Comparison of ENCODE assay signal across 11 mouse cellular contexts in the genomic region with DNA sequence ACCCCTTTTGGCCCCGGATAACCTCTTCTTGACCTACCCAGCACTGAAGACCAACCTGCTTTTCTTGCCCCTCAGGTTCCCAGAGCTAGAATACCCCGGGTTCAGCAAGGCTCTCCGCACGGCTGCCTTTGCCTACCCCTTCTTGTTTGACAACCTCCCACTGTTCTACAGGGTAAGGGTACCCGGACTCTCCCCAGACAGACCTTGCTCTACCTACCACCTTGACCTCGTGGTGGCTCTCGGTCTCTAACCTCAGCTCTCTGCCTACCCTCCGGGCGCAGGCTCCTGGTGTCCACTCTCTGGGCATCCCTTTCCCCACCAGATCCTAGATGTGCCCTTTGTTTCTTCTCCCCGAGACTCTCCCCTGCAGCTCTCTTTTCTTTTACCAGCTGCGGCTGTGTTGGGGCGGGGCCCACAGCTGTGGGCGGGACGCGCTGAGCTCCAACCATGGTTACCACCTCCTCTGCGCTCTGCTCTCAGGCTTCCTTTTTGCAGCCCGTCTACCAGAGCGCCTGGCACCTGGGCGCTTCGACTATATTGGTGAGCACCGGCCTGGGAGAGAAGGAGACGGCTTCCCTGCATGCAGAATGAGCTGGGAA. TPM values are rescaled to one million over a fixed set of nuclear protein-coding genes. Genes with fewer than 3 reads are reported as not detected.
DNase-seq lines count a peak whose midpoint lies in the region; ATAC-seq lines count a peak whose summit lies in the region.
"Not testable (repeated sequence)": the region's sequence is repeated elsewhere in the genome, so short reads cannot be mapped to it uniquely, and the experiment has no call there.
"Had no signal": no experiment of that assay in that cellular context is flagged by ENCODE, and none has a peak within 500 bp of the region (broad histone marks: within the 10 kb centered on the region; RNA-seq: fewer than 3 reads in every experiment).

No protein-coding gene starts in this region.

- H3K4me1 ChIP-seq in forebrain, embryonic 11.5 days (replicated peaks; ENCODE audit: control insufficient read depth, insufficient read depth, low read length); limb, embryonic 13.5 days: not testable (repeated sequence)
- peaks cover 18% of the 10 kb centered on the region for H3K4me1 ChIP-seq in heart, embryonic 16.5 days (ENCODE audit: control insufficient read depth, insufficient read depth, low read length)
- peaks cover 24% of the 10 kb centered on the region for H3K4me1 ChIP-seq in kidney, embryonic 15.5 days

- peak; percentile 53 for DNase-seq in adrenal gland, adult 2 months
- peak; percentile 66 for DNase-seq in forebrain, embryonic 11.5 days (ENCODE audit: low spot score)
- DNase-seq in retina, embryonic 14.5 days (ENCODE audit: low spot score) = peak; percentile 41
- DNase-seq in thymus, adult 18-20 months = peak; percentile 74 to 77

- H3K27ac ChIP-seq in forebrain, embryonic 11.5 days (ENCODE audit: low read depth, low read length); heart, embryonic 16.5 days (ENCODE audit: low read length); limb, embryonic 13.5 days: not testable (repeated sequence)
- peak overlapping the region; percentile 56; the same call in 1 of the 2 replicates for H3K27ac ChIP-seq in kidney, embryonic 15.5 days

- peaks cover 14% of the 10 kb centered on the region for H3K27me3 ChIP-seq in forebrain, embryonic 11.5 days (ENCODE audit: control insufficient read depth, insufficient read depth, low read length)
- peaks cover 13% of the 10 kb centered on the region for H3K27me3 ChIP-seq in heart, embryonic 16.5 days (ENCODE audit: control insufficient read depth, insufficient read depth, low read length)
- peaks cover 20% of the 10 kb centered on the region for H3K27me3 ChIP-seq in kidney, embryonic 15.5 days
- peaks cover 26% of the 10 kb centered on the region for H3K27me3 ChIP-seq in limb, embryonic 13.5 days

- H3K9ac ChIP-seq in forebrain, embryonic 11.5 days (ENCODE audit: low read length); heart, embryonic 16.5 days (ENCODE audit: low read length); kidney, embryonic 15.5 days; limb, embryonic 13.5 days: not testable (repeated sequence)

- H3K36me3 ChIP-seq in forebrain, embryonic 11.5 days (ENCODE audit: control insufficient read depth, insufficient read depth, low read length); heart, embryonic 16.5 days (ENCODE audit: control insufficient read depth, insufficient read depth); limb, embryonic 13.5 days: not testable (repeated sequence)
- H3K36me3 ChIP-seq in kidney, embryonic 15.5 days = peaks cover 13% of the 10 kb centered on the region

- H3K9me3 ChIP-seq in forebrain, embryonic 11.5 days (ENCODE audit: control insufficient read depth, low read length); heart, embryonic 16.5 days (replicated peaks; ENCODE audit: control insufficient read depth, low read length); kidney, embryonic 15.5 days (replicated peaks); limb, embryonic 13.5 days: not testable (repeated sequence)

- H3K4me2 ChIP-seq in forebrain, embryonic 11.5 days (ENCODE audit: low read depth, low read length, severe bottlenecking) = peak overlapping the region; percentile 32
- H3K4me2 ChIP-seq in heart, embryonic 16.5 days (ENCODE audit: low read depth, low read length) = peak overlapping the region; percentile 48
- peak overlapping the region; percentile 55 for H3K4me2 ChIP-seq in kidney, embryonic 15.5 days
- H3K4me2 ChIP-seq in limb, embryonic 13.5 days (replicated peaks) = peak overlapping the region; percentile 58

- 2% methylated on average over 18 of the region's 22 CpGs for WGBS in forebrain, embryonic 11.5 days
- WGBS in heart, embryonic 16.5 days = 3% methylated on average over 17 of the region's 22 CpGs
- WGBS in kidney, embryonic 15.5 days = 4% methylated on average over 21 of the region's 22 CpGs
- WGBS in limb, embryonic 13.5 days = 8% methylated on average over 22 of the region's 22 CpGs

- peak; percentile 83 for ATAC-seq in forebrain, embryonic 11.5 days (replicated peaks; ENCODE audit: low FRiP score)
- peak; percentile 50; the same call in 1 of the 2 replicates for ATAC-seq in heart, embryonic 16.5 days (replicated peaks; ENCODE audit: extremely low read depth, insufficient read depth, low FRiP score)
- peak; percentile 81 for ATAC-seq in kidney, embryonic 15.5 days (replicated peaks; ENCODE audit: low FRiP score)
- peak; percentile 86 for ATAC-seq in limb, embryonic 13.5 days (ENCODE audit: low FRiP score, low read depth)
- ATAC-seq in megakaryocyte, adult 5-6 weeks (ENCODE audit: poor library complexity, severe bottlenecking) = peak; percentile 80

- peak overlapping the region; percentile 12; the same call in 1 of the 2 replicates for H3K4me3 ChIP-seq in forebrain, embryonic 11.5 days (ENCODE audit: low read depth, low read length)
- 0 out of 2 replicates have a peak overlapping the region, but pooled peaks have one; percentile 23 for H3K4me3 ChIP-seq in heart, embryonic 16.5 days (ENCODE audit: low read length)
- peak overlapping the region; percentile 29; the same call in 1 of the 2 replicates for H3K4me3 ChIP-seq in kidney, embryonic 15.5 days (replicated peaks)
- peak overlapping the region; percentile 31 for H3K4me3 ChIP-seq in limb, embryonic 13.5 days

RNA-seq across cellular contexts. Expression of gene Paqr6, which starts 2.5 kb away (rescaled TPM):
- 1 to 10 TPM; 1.1 to 4.7 TPM for total RNA-seq in adrenal gland, adult 2 months (2021)
- 13.5 and 20.0 TPM in 2 replicates for polyA plus RNA-seq in adrenal gland, adult 2 months (2012; rRNA removed)
- polyA plus RNA-seq in forebrain, embryonic 11.5 days (2014; fragmentation: Nextera tagmentation; extraction: Ambion mirVana) = 1.1 and 1.2 TPM in 2 replicates
- polyA plus RNA-seq in heart, embryonic 16.5 days (2015; fragmentation: Nextera tagmentation; extraction: Ambion mirVana) = 3.2 and 4.2 TPM in 2 replicates
- 11.9 and 14.5 TPM in 2 replicates for polyA plus RNA-seq in kidney, embryonic 15.5 days (2015; fragmentation: Nextera tagmentation; extraction: Ambion mirVana)
- polyA plus RNA-seq in limb, embryonic 13.5 days (2015; fragmentation: Nextera tagmentation; extraction: Ambion mirVana) = 7.6 and 8.7 TPM in 2 replicates
- total RNA-seq in megakaryocyte, adult 5-6 weeks (2015) = not detected in 2 replicates
- not detected in 2 replicates for total RNA-seq in megakaryocyte, adult 5-6 weeks (2017)

RNA-seq across cellular contexts. Expression of gene Bglap3, which starts 5.6 kb away (rescaled TPM):
- total RNA-seq in adrenal gland, adult 2 months (2021) = 1 to 10 TPM in 1 of 2 experiments, under 1 TPM in 1; 0.63 to 1.2 TPM
- not detected in 2 replicates for polyA plus RNA-seq in adrenal gland, adult 2 months (2012; rRNA removed)
- not detected in 2 replicates for polyA plus RNA-seq in forebrain, embryonic 11.5 days (2014; fragmentation: Nextera tagmentation; extraction: Ambion mirVana)
- 0.21 TPM in 1 of 2 replicates, not detected in the other for polyA plus RNA-seq in heart, embryonic 16.5 days (2015; fragmentation: Nextera tagmentation; extraction: Ambion mirVana)
- polyA plus RNA-seq in kidney, embryonic 15.5 days (2015; fragmentation: Nextera tagmentation; extraction: Ambion mirVana) = 0.39 and 0.48 TPM in 2 replicates
- 0.37 TPM in 1 of 2 replicates, not detected in the other for polyA plus RNA-seq in limb, embryonic 13.5 days (2015; fragmentation: Nextera tagmentation; extraction: Ambion mirVana)
- total RNA-seq in megakaryocyte, adult 5-6 weeks (2015) = not detected in 2 replicates
- not detected in 2 replicates for total RNA-seq in megakaryocyte, adult 5-6 weeks (2017)
- total RNA-seq: gastrocnemius, adult 18-20 months had no signal

RNA-seq across cellular contexts. Expression of gene Bglap2, which starts 11.6 kb away (rescaled TPM):
- total RNA-seq in adrenal gland, adult 2 months (2021) = 1 to 10 TPM in 1 of 2 experiments, not detected in 1; 2.2 TPM
- 0.28 TPM in 1 of 2 replicates, not detected in the other for polyA plus RNA-seq in adrenal gland, adult 2 months (2012; rRNA removed)
- not detected in 2 replicates for polyA plus RNA-seq in forebrain, embryonic 11.5 days (2014; fragmentation: Nextera tagmentation; extraction: Ambion mirVana)
- polyA plus RNA-seq in heart, embryonic 16.5 days (2015; fragmentation: Nextera tagmentation; extraction: Ambion mirVana) = not detected in 2 replicates
- 3.4 TPM in 1 of 2 replicates, not detected in the other for polyA plus RNA-seq in kidney, embryonic 15.5 days (2015; fragmentation: Nextera tagmentation; extraction: Ambion mirVana)
- not detected in 2 replicates for polyA plus RNA-seq in limb, embryonic 13.5 days (2015; fragmentation: Nextera tagmentation; extraction: Ambion mirVana)
- total RNA-seq in megakaryocyte, adult 5-6 weeks (2015) = 0.84 TPM in 1 of 2 replicates, not detected in the other
- total RNA-seq in megakaryocyte, adult 5-6 weeks (2017) = 0.66 TPM in 1 of 2 replicates, not detected in the other
- total RNA-seq: gastrocnemius, adult 18-20 months; layer of hippocampus, postnatal 25 days had no signal
- polyA plus RNA-seq: spleen, adult 2 months had no signal

RNA-seq across cellular contexts. Expression of gene Bglap, which starts 17.3 kb away (rescaled TPM):
- 1 to 10 TPM in 1 of 2 experiments, under 1 TPM in 1; 0.86 to 3.4 TPM for total RNA-seq in adrenal gland, adult 2 months (2021)
- polyA plus RNA-seq in adrenal gland, adult 2 months (2012; rRNA removed) = 1.1 TPM in 1 of 2 replicates, not detected in the other
- not detected in 2 replicates for polyA plus RNA-seq in forebrain, embryonic 11.5 days (2014; fragmentation: Nextera tagmentation; extraction: Ambion mirVana)
- polyA plus RNA-seq in heart, embryonic 16.5 days (2015; fragmentation: Nextera tagmentation; extraction: Ambion mirVana) = not detected in 2 replicates
- polyA plus RNA-seq in kidney, embryonic 15.5 days (2015; fragmentation: Nextera tagmentation; extraction: Ambion mirVana) = 5.6 TPM in 1 of 2 replicates, not detected in the other
- polyA plus RNA-seq in limb, embryonic 13.5 days (2015; fragmentation: Nextera tagmentation; extraction: Ambion mirVana) = 0.63 TPM in 1 of 2 replicates, not detected in the other
- total RNA-seq in megakaryocyte, adult 5-6 weeks (2015) = 0.93 and 1.5 TPM in 2 replicates
- total RNA-seq in megakaryocyte, adult 5-6 weeks (2017) = 5.0 and 6.3 TPM in 2 replicates
- total RNA-seq: gastrocnemius, adult 18-20 months had no signal

RNA-seq across cellular contexts. Expression of gene Smg5, which starts 30.9 kb away (rescaled TPM):
- total RNA-seq in adrenal gland, adult 2 months (2021) = 10 to 100 TPM; 42.9 to 47.5 TPM
- 56.3 and 60.2 TPM in 2 replicates for polyA plus RNA-seq in adrenal gland, adult 2 months (2012; rRNA removed)
- 70.6 and 75.4 TPM in 2 replicates for polyA plus RNA-seq in forebrain, embryonic 11.5 days (2014; fragmentation: Nextera tagmentation; extraction: Ambion mirVana)
- polyA plus RNA-seq in heart, embryonic 16.5 days (2015; fragmentation: Nextera tagmentation; extraction: Ambion mirVana) = 50.1 and 51.0 TPM in 2 replicates
- polyA plus RNA-seq in kidney, embryonic 15.5 days (2015; fragmentation: Nextera tagmentation; extraction: Ambion mirVana) = 56.3 and 63.1 TPM in 2 replicates
- polyA plus RNA-seq in limb, embryonic 13.5 days (2015; fragmentation: Nextera tagmentation; extraction: Ambion mirVana) = 54.9 and 58.4 TPM in 2 replicates
- total RNA-seq in megakaryocyte, adult 5-6 weeks (2015) = 20.6 and 21.1 TPM in 2 replicates
- total RNA-seq in megakaryocyte, adult 5-6 weeks (2017) = 34.5 and 48.0 TPM in 2 replicates
